Mouse (Mus musculus): ENCODE data around the gene Lrcol1. TPM values are rescaled to one million over a fixed set of nuclear protein-coding genes. Genes with fewer than 3 reads are reported as not detected.
A peak's percentile ranks its signal among the peaks of the same experiment; 100 is the strongest.

Gene Lrcol1
- total RNA-seq, 2 experiments from 2014 or later, result not detected

- no peak for DNase-seq (ENCODE audit: extremely low spot score in 1 of 2, low spot score in 1 of 2)
Measured at GRCm38 (mm10) chr5:110385263-110385662, 40.7 kb downstream of the Lrcol1 start.

- peak; percentile 61 to 66 for DNase-seq (ENCODE audit: extremely low spot score in 1 of 2, low spot score in 1 of 2)
Measured at GRCm38 (mm10) chr5:110386371-110387330, 42.1 kb downstream of the Lrcol1 start.

GRCm38 (mm10) chr5:110387332-110387731 is 42.8 kb downstream of the Lrcol1 start:
- no peak for DNase-seq (ENCODE audit: extremely low spot score in 1 of 2, low spot score in 1 of 2)

GRCm38 (mm10) chr5:110390631-110391030 is 46.1 kb downstream of the Lrcol1 start:
- no peak for DNase-seq (ENCODE audit: extremely low spot score in 1 of 2, low spot score in 1 of 2)

- DNase-seq (ENCODE audit: extremely low spot score in 1 of 2, low spot score in 1 of 2), result no peak
Measured at GRCm38 (mm10) chr5:110392727-110393126, 48.2 kb downstream of the Lrcol1 start.

GRCm38 (mm10) chr5:110395006-110395661 is 50.6 kb downstream of the Lrcol1 start:
- DNase-seq (ENCODE audit: extremely low spot score in 1 of 2, low spot score in 1 of 2), result no peak

- no peak for DNase-seq (ENCODE audit: extremely low spot score in 1 of 2, low spot score in 1 of 2)
Measured at GRCm38 (mm10) chr5:110401101-110401500, 56.6 kb downstream of the Lrcol1 start.

GRCm38 (mm10) chr5:110402557-110402956 is 58.0 kb downstream of the Lrcol1 start:
- no peak for DNase-seq (ENCODE audit: extremely low spot score in 1 of 2, low spot score in 1 of 2)

GRCm38 (mm10) chr5:110403931-110404330 is 59.4 kb downstream of the Lrcol1 start:
- DNase-seq (ENCODE audit: extremely low spot score in 1 of 2, low spot score in 1 of 2), result no peak

Other genes starting within 250 kb of the Lrcol1 start
- 1 to 10 TPM; 4.4 to 4.7 TPM for gene Plcxd1, start 244.8 kb upstream of the Lrcol1 start, total RNA-seq (2021)
- gene Gtpbp6, start 236.5 kb upstream of the Lrcol1 start, total RNA-seq (2021), result 10 to 100 TPM; 69.3 to 91.5 TPM
- 10 to 100 TPM; 15.4 to 17.0 TPM for gene Zfp605, start 234.6 kb upstream of the Lrcol1 start, total RNA-seq (2021)
- gene Chfr, start 208.9 kb upstream of the Lrcol1 start, total RNA-seq (2021), result 10 to 100 TPM; 46.5 to 61.0 TPM
- 10 to 100 TPM; 44.6 to 50.7 TPM for gene Golga3, start 168.0 kb upstream of the Lrcol1 start, total RNA-seq (2021)
- 10 to 100 TPM; 36.1 to 41.3 TPM for gene Ankle2, start 113.7 kb upstream of the Lrcol1 start, total RNA-seq (2021)
- gene Pgam5, start 74.8 kb upstream of the Lrcol1 start, total RNA-seq (2021), result 10 to 100 TPM; 62.5 to 63.2 TPM
- 10 to 100 TPM in 1 of 2 experiments, 1 to 10 TPM in 1; 10.0 to 12.6 TPM for gene Pxmp2, start 58.5 kb upstream of the Lrcol1 start, total RNA-seq (2021)
- 1 to 10 TPM; 1.3 to 1.8 TPM for gene Pole, start 58.4 kb upstream of the Lrcol1 start, total RNA-seq (2021)
- gene P2rx2, start 1.5 kb upstream of the Lrcol1 start, total RNA-seq (2021), result under 1 TPM in 1 of 2 experiments, not detected in 1; 0.75 TPM
- gene Fbrsl1, start 103.8 kb downstream of the Lrcol1 start, total RNA-seq (2021), result 10 to 100 TPM; 83.5 to 89.3 TPM
- 100 to 1,000 TPM; 111 to 124 TPM for gene Galnt9, start 199.6 kb downstream of the Lrcol1 start, total RNA-seq (2021)